Mouse (Mus musculus): ENCODE results near the gene Gja5.

GRCm38 (mm10) chr3:97004509-97004908 is 100.0 kb downstream of the Gja5 start:
- TF ChIP-seq CTCF (IDR thresholded peaks at IDR 0.05; ENCODE audit: control insufficient read depth, insufficient read depth, low read length) (no peak), POLR2A (IDR thresholded peaks at IDR 0.05; ENCODE audit: borderline replicate concordance, control insufficient read depth, low read depth, low read length) (no peak)

Data from bone marrow, adult 2 months (tissue).